Mouse (Mus musculus) layer of hippocampus, adult 9-10 months (tissue): ENCODE results near the gene a.

Experiments used
- DNase-seq: peaks from one replicate; pipeline ENCODE4 v3.0.0; 2022; ENCODE audit warnings: low spot score

Gene a

GRCm38 (mm10) chr2:154790656-154791483, at the start of gene a, which contains the start of gene Raly:
Gene a (plus strand): TSS chr2:154791402.
Gene Raly (plus strand): TSS chr2:154791096.
- peak; percentile 83 for DNase-seq

- DNase-seq = no peak
These were observed 48.0 kb upstream of the a start for GRCm38 (mm10) chr2:154742911-154743819.

GRCm38 (mm10) chr2:154743915-154744314, 47.3 kb upstream of the a start:
- DNase-seq = no peak

GRCm38 (mm10) chr2:154748383-154748782, 42.8 kb upstream of the a start:
- no peak for DNase-seq

- no peak for DNase-seq
These were observed 41.9 kb upstream of the a start for GRCm38 (mm10) chr2:154749046-154750036.

- DNase-seq = no peak
These were observed 39.3 kb upstream of the a start for GRCm38 (mm10) chr2:154751924-154752323.

- no peak for DNase-seq
These were observed 37.1 kb upstream of the a start for GRCm38 (mm10) chr2:154754068-154754560.

GRCm38 (mm10) chr2:154755791-154756190, 35.4 kb upstream of the a start:
- no peak for DNase-seq

GRCm38 (mm10) chr2:154757691-154758090, 33.5 kb upstream of the a start:
- DNase-seq = no peak

- DNase-seq = no peak
These were observed 32.7 kb upstream of the a start for GRCm38 (mm10) chr2:154758454-154758853.

GRCm38 (mm10) chr2:154763226-154763625, 28.0 kb upstream of the a start:
- no peak for DNase-seq

GRCm38 (mm10) chr2:154764828-154765497, 26.2 kb upstream of the a start:
- DNase-seq = no peak

- no peak for DNase-seq
These were observed 25.6 kb upstream of the a start for GRCm38 (mm10) chr2:154765554-154766008.

- DNase-seq = no peak
These were observed 24.2 kb upstream of the a start for GRCm38 (mm10) chr2:154767051-154767450.

GRCm38 (mm10) chr2:154769930-154770329, 21.3 kb upstream of the a start, which contains the start of gene Gm14214:
Gene Gm14214 (minus strand): TSS chr2:154770030.
- no peak for DNase-seq

- no peak for DNase-seq
These were observed 19.6 kb upstream of the a start for GRCm38 (mm10) chr2:154771604-154772003.

- DNase-seq = no peak
These were observed 17.2 kb upstream of the a start for GRCm38 (mm10) chr2:154774032-154774431.

- DNase-seq = no peak
These were observed 14.7 kb upstream of the a start for GRCm38 (mm10) chr2:154776496-154776895.

- DNase-seq = no peak
These were observed 11.6 kb upstream of the a start for GRCm38 (mm10) chr2:154779648-154780047.

GRCm38 (mm10) chr2:154782361-154782760, 8.8 kb upstream of the a start:
- no peak for DNase-seq
